Mouse (Mus musculus) neural tube, embryonic 14.5 days (tissue): Measurements from ENCODE around the gene Slc40a1. TPM values are rescaled to one million over a fixed set of nuclear protein-coding genes. Genes with fewer than 3 reads are reported as not detected.

ENCODE experiments used
- ATAC-seq: fragments of 200-750 bp; cut with Nextera tagmentation; 2 replicates; pipeline ENCODE4 v1.8.0; 2017; ENCODE audit warnings: low read depth, mild to moderate bottlenecking, moderate TSS enrichment, moderate library complexity
- H3K27ac ChIP-seq: fragments of 300-500 bp; sonication (generic); 2 replicates; pipeline ENCODE4 v1.5.1; 2014; ENCODE audit warnings: low read depth, mild to moderate bottlenecking, control low read depth, low read length, moderate library complexity, mixed read lengths
- H3K27me3 ChIP-seq: fragments of 300-500 bp; sonication (generic); 2 replicates; pipeline ENCODE4 v1.6.1; 2014; ENCODE audit warnings: low read length; ENCODE audit not compliant: control insufficient read depth, insufficient read depth
- H3K36me3 ChIP-seq: fragments of 300-500 bp; sonication (generic); 2 replicates; pipeline ENCODE4 v1.6.1; 2014; ENCODE audit warnings: low read length, mixed read lengths; ENCODE audit not compliant: control insufficient read depth, insufficient read depth
- H3K4me1 ChIP-seq: fragments of 300-500 bp; sonication (generic); 2 replicates; pipeline ENCODE4 v1.6.1; 2014; ENCODE audit warnings: low read length; ENCODE audit not compliant: control insufficient read depth, insufficient read depth
- H3K4me2 ChIP-seq: fragments of 300-500 bp; sonication (generic); 2 replicates; pipeline ENCODE4 v1.6.1; 2014; ENCODE audit warnings: mild to moderate bottlenecking, low read depth, low read length, control low read depth
- H3K4me3 ChIP-seq: fragments of 300-500 bp; sonication (generic); 2 replicates; pipeline ENCODE4 v1.5.1; 2014; ENCODE audit warnings: low read depth, low read length, control low read depth, mixed read lengths
- H3K9ac ChIP-seq: fragments of 300-500 bp; sonication (generic); replicated peaks from 2 replicates; pipeline ENCODE4 v1.6.1; 2014; ENCODE audit warnings: low read depth, mild to moderate bottlenecking, control low read depth, low read length, mixed read lengths
- H3K9me3 ChIP-seq: fragments of 300-500 bp; sonication (generic); 2 replicates; pipeline ENCODE4 v1.6.1; 2016; ENCODE audit warnings: low read length; ENCODE audit not compliant: control insufficient read depth
- WGBS: fragments of 180-500 bp; shearing (Covaris S2); extraction: QIAGEN DNeasy Blood & Tissue Kit; methylation state at CpG from one replicate; pipeline ENCODE4 v1.1.7; 2014; 5-methylcytosine and 5-hydroxymethylcytosine counted together
- polyA plus RNA-seq: library from polyadenylated mRNA; unstranded; fragments of >200 nt; fragmentation: Nextera tagmentation; extraction: Ambion mirVana; gene quantifications from 2 replicates; pipeline ENCODE4 v1.2.1, GENCODE M21; 2014

The Slc40a1 gene
- polyA plus RNA-seq, 1 experiment from 2014 or later = 26.6 TPM

DNA sequence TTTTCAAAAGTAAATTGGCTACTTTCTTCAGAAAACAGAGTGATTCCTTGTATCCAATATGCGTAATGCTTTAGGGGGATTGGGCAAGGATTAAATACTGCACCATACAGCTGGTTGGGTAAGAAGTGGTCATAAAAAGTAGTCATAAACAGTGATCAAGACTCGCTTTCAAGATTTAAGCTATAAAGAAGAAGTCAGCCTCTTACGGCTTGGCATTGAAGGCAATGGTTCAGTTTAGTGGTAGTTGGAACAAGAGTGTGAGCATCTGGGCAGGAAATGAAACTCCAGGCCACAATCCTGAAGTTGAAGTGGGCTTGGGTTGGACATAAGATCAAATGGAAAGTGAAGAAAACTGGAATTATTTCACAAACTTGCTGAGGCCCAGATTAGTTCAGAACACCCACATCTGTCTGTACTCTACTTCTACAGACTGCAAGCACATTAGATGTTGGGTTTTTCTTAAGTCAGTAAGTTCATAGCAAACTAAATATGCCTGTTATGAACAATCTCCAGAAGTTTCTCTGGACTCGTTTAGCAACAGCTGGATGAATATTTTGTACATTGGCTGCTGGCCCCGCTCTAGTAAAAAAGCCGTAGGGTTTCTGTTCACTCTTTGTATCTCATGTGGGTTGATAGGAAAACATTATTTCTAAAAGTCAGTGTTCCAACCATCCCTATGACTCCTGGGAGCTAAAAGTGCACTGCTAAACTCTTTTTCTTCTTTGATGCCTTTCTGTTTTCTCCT, 32.0 kb downstream of the Slc40a1 start:
- Histone ChIP-seq H3K36me3 (no peaks in the 10 kb centered on the region), H3K27ac (no peak overlapping the region), H3K9ac (no peak overlapping the region), H3K9me3 (no peaks in the 10 kb centered on the region), H3K4me1 (no peaks in the 10 kb centered on the region), H3K4me3 (no peak overlapping the region), H3K27me3 (no peaks in the 10 kb centered on the region), H3K4me2 (no peak overlapping the region)
- 77% methylated on average over 6 of the region's 6 CpGs for WGBS
- no peak for ATAC-seq

DNA sequence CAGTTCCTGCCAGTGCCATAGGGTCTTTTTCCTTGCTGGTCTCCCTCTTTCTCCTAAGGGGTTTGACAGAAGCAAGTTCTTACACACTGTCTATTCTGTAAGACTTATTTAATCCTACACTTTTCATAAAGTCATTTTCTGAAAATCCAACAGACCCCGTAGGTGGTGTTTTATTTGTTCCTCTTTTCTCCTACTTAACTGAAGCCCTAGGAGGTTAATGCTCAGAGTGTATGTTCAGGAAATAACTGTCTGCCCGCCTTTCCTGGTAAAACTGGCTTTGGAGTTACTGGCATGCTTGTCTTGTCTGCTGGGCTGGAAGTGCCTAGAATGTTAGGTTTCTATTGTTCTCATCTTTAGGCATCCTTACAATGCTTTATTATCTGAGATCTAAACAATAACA, 34.3 kb downstream of the Slc40a1 start:
- H3K27me3 ChIP-seq = no peaks in the 10 kb centered on the region
- H3K9ac ChIP-seq = no peak overlapping the region
- H3K36me3 ChIP-seq = no peaks in the 10 kb centered on the region
- no peak overlapping the region for H3K4me3 ChIP-seq
- no peak overlapping the region for H3K27ac ChIP-seq
- H3K9me3 ChIP-seq = no peaks in the 10 kb centered on the region
- 75% methylated on average over 2 of the region's 2 CpGs for WGBS
- no peak overlapping the region for H3K4me2 ChIP-seq
- no peaks in the 10 kb centered on the region for H3K4me1 ChIP-seq
- ATAC-seq = no peak

DNA sequence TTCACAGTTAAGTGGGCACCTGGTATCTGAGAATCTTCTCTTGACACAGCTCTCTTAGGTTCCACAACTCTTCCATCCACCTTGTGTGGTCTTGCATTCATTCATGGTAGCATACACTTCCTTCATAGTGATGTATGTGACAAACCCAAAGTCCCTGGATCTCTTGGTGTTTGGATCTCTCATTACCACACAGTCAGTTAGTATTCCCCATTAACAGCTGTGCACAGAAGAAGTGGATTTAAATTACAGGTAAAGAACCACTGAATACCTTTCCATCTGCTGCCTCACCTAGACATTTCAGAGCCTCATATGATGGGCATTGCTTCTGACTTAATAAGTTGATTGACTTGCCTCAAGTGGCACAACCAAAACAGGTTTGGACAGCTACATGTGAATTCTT, 36.1 kb downstream of the Slc40a1 start, which contains the start of gene Gm5269:
Gene Gm5269 (minus strand): TSS at position 101 of the 400 bp plus-strand sequence.
- Histone ChIP-seq H3K36me3 (no peaks in the 10 kb centered on the region), H3K9me3 (no peaks in the 10 kb centered on the region), H3K4me1 (no peaks in the 10 kb centered on the region), H3K9ac (no peak within 1 kb of the TSS), H3K27me3 (no peaks in the 10 kb centered on the region), H3K4me2 (no peak within 1 kb of the TSS), H3K4me3 (no peak within 1 kb of the TSS), H3K27ac (no peak within 1 kb of the TSS)
- ATAC-seq = no peak

DNA sequence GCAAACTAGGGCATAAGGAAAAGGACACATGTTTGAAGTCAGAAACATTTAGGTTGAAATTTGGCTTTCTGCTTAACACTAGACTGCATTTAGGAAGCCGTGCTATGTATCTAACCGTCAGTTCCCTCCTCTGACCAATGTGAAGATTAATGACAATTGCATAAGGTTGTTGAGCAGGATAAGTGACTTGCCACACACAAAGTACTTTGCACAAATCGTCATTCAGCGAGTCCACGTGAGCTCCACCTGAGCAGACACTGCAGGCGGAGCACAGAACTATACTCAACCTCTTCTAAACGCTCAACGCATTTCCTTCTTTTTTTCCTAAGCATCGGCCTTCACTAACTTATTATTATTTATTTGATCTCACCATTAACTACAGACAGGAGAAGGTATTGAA, 39.5 kb downstream of the Slc40a1 start:
- Histone ChIP-seq H3K36me3 (no peaks in the 10 kb centered on the region), H3K4me3 (no peak overlapping the region), H3K27ac (no peak overlapping the region), H3K4me1 (no peaks in the 10 kb centered on the region), H3K27me3 (no peaks in the 10 kb centered on the region), H3K9ac (no peak overlapping the region), H3K4me2 (no peak overlapping the region), H3K9me3 (no peaks in the 10 kb centered on the region)
- 87% methylated on average over 9 of the region's 9 CpGs for WGBS
- no peak for ATAC-seq

DNA sequence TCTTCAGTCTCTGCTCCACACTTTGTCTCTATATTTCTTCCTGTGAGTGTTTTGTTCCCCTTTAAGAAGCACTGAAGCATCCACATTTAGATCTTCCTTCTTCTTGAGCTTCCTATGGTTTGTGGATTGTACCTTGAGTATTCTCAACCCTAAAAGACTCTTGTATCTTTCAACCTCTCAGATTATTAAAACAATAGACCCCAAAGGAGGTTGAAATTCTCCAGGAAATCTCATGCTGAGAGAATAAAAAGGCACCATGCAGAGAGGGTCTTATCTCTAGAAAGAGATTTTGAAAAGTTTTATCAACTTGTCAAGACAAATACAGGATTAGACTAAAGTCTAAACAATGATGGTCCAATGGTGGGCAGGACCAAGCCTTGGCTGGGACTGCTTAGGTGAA, 42.9 kb downstream of the Slc40a1 start:
- H3K27ac ChIP-seq = no peak overlapping the region
- no peaks in the 10 kb centered on the region for H3K36me3 ChIP-seq
- no peak overlapping the region for H3K9ac ChIP-seq
- no peaks in the 10 kb centered on the region for H3K27me3 ChIP-seq
- no peak overlapping the region for H3K4me3 ChIP-seq
- H3K9me3 ChIP-seq = no peaks in the 10 kb centered on the region
- H3K4me1 ChIP-seq = no peaks in the 10 kb centered on the region
- ATAC-seq = no peak
- H3K4me2 ChIP-seq = no peak overlapping the region

DNA sequence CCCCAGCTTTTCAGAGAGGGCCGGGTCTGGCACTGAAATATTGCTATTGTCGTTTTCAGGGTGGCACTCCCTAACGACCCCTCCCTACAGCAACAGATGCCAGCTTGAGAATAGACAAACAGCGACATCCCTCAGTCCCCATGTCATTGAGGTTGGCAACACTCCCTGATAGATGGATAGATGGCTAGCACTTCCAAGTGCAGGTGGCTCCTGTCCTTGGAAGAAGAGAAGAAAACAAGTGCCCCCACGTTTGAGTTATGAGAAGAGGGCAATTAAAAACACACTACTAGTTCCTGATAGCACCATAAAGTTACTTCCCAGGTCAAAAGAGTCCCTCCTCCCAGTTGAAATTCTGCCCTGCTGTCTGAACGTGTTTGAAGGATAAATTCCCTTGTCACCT, 44.2 kb downstream of the Slc40a1 start:
- Histone ChIP-seq H3K4me3 (no peak overlapping the region), H3K4me1 (no peaks in the 10 kb centered on the region), H3K9me3 (no peaks in the 10 kb centered on the region), H3K4me2 (no peak overlapping the region), H3K9ac (no peak overlapping the region), H3K27ac (no peak overlapping the region), H3K36me3 (no peaks in the 10 kb centered on the region), H3K27me3 (no peaks in the 10 kb centered on the region)
- no peak for ATAC-seq
- 19% methylated on average over 6 of the region's 6 CpGs for WGBS

DNA sequence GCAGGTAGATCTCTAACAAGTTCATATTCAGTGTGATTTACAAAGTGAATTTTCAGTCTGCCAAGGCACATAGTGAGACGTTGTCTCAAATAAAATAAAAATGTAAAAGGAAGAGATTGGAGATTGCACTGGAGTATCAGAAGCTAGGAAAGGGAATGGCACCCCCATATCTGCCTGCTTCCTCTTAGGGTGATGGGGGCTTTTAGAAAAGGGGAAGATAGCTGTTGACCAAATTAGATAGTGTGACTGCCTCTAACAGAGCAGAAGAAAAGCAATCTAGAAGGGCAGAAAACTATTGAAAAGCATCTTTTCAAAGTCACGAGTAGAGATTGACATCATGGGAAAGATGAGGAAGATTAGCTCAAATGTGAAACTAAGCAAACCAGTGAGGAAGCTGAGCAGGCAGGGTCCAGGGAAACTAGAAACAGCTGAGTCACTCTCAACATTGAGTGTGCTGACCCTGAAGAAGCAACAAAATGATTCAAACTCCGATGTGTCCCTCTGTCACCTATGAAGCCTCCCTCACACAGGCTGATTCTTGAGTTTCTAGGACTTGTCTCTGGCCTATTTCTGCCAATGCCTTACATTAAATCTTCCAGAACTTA, 45.0 kb downstream of the Slc40a1 start:
- no peak for ATAC-seq
- no peak overlapping the region for H3K27ac ChIP-seq
- H3K4me3 ChIP-seq = no peak overlapping the region
- H3K27me3 ChIP-seq = no peaks in the 10 kb centered on the region
- WGBS = 82% methylated on average over 3 of the region's 3 CpGs
- H3K36me3 ChIP-seq = no peaks in the 10 kb centered on the region
- H3K9me3 ChIP-seq = no peaks in the 10 kb centered on the region
- no peak overlapping the region for H3K4me2 ChIP-seq
- H3K4me1 ChIP-seq = no peaks in the 10 kb centered on the region
- H3K9ac ChIP-seq = no peak overlapping the region

DNA sequence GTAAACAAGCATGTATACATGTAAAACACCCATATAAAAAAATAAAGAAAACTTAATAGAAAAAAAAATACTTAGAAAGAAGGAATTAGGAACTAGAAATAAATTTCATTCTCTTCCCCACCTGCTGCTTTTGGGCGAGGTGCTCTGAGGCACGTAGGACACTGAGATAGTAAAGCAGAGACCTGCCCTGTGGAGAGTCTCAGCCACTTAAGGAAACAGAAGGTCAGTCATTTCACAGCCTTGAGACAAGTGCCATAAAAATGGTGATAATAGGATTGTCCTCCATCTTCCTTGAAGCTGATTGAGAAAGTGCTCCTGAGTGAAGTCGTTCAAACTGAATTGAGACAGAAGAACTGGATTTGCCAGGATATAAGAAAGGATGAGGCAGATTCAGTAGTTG, 48.9 kb downstream of the Slc40a1 start:
- no peak overlapping the region for H3K9ac ChIP-seq
- H3K4me2 ChIP-seq = no peak overlapping the region
- no peaks in the 10 kb centered on the region for H3K27me3 ChIP-seq
- H3K36me3 ChIP-seq = no peaks in the 10 kb centered on the region
- no peaks in the 10 kb centered on the region for H3K4me1 ChIP-seq
- H3K27ac ChIP-seq = no peak overlapping the region
- 55% methylated on average over 3 of the region's 3 CpGs for WGBS
- no peaks in the 10 kb centered on the region for H3K9me3 ChIP-seq
- no peak overlapping the region for H3K4me3 ChIP-seq
- no peak for ATAC-seq

DNA sequence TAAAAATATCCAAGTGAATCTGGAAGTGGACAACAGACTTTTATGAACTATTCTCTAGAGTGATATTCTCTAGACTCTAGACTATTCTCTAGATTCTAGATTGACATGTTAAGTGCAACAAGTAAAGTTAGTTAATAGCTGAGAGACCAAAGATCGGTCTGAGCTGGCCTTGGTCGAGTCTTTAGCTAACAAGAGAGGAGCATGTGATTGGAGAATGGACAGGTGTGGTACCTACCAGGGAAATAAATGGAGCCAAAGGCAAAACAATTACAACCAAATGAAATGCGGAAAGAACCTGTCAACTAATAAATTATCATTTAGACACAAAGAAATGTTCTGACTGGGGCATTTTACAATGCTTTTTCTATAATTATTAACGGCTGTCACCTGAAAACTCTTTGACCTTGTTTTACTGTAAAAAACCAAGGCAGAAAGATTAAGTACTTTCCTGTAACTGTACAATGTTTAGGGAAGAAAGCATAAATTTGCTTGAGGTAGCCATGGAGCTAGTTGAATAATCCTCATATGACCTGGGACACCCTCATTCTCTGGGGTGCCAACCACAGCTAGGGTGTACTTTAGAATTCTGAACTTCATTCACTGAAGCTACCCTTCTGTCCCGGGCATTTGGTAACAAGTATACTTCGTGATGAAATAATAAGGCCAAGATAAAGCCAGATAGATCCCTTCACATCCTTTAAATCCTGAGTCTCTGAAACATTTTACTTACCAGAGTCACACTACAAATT, 49.7 kb downstream of the Slc40a1 start:
- ATAC-seq = no peak
- H3K9me3 ChIP-seq = no peaks in the 10 kb centered on the region
- no peak overlapping the region for H3K4me2 ChIP-seq
- H3K36me3 ChIP-seq = no peaks in the 10 kb centered on the region
- WGBS = 89% methylated on average over 6 of the region's 6 CpGs
- H3K27ac ChIP-seq = no peak overlapping the region
- H3K4me1 ChIP-seq = no peaks in the 10 kb centered on the region
- no peaks in the 10 kb centered on the region for H3K27me3 ChIP-seq
- H3K9ac ChIP-seq = no peak overlapping the region
- no peak overlapping the region for H3K4me3 ChIP-seq
